Mouse (Mus musculus) midbrain, embryonic 16.5 days (tissue): ENCODE data around the gene Tsga13. TPM values are rescaled to one million over a fixed set of nuclear protein-coding genes. Genes with fewer than 3 reads are reported as not detected.
A peak's percentile ranks its signal among the peaks of the same experiment; 100 is the strongest.

Source experiments
- ATAC-seq: fragments of 200-750 bp; cut with Nextera tagmentation; 2 replicates; pipeline ENCODE4 v1.8.0; 2017; ENCODE audit warnings: moderate TSS enrichment
- H3K27ac ChIP-seq: fragments of 300-500 bp; sonication (generic); 2 replicates; pipeline ENCODE4 v1.5.1; 2014; ENCODE audit warnings: mild to moderate bottlenecking, low read length, mixed read lengths
- H3K27me3 ChIP-seq: fragments of 300-500 bp; sonication (generic); 2 replicates; pipeline ENCODE4 v1.6.1; 2014; ENCODE audit warnings: low read depth, low read length, mixed read lengths; ENCODE audit not compliant: control insufficient read depth, insufficient read depth
- H3K36me3 ChIP-seq: fragments of 300-500 bp; sonication (generic); 2 replicates; pipeline ENCODE4 v1.6.1; 2014; ENCODE audit warnings: mild to moderate bottlenecking, low read length, moderate library complexity, mixed read lengths; ENCODE audit not compliant: control insufficient read depth, insufficient read depth
- H3K4me1 ChIP-seq: fragments of 300-500 bp; sonication (generic); 2 replicates; pipeline ENCODE4 v1.6.1; 2014; ENCODE audit warnings: mild to moderate bottlenecking, low read length, mixed read lengths; ENCODE audit not compliant: control insufficient read depth, insufficient read depth
- H3K4me2 ChIP-seq: fragments of 300-500 bp; sonication (generic); 2 replicates; pipeline ENCODE4 v1.6.1; 2014; ENCODE audit warnings: mild to moderate bottlenecking, low read length, mixed read lengths
- H3K4me3 ChIP-seq: fragments of 300-500 bp; sonication (generic); 2 replicates; pipeline ENCODE4 v1.5.1; 2014; ENCODE audit warnings: low read depth, mild to moderate bottlenecking, low read length, moderate library complexity, mixed read lengths
- H3K9ac ChIP-seq: fragments of 300-500 bp; sonication (generic); 2 replicates; pipeline ENCODE4 v1.6.1; 2014; ENCODE audit warnings: low read depth, low read length, mixed read lengths
- H3K9me3 ChIP-seq: fragments of 300-500 bp; sonication (generic); replicated peaks from 2 replicates; pipeline ENCODE4 v1.6.1; 2014; ENCODE audit warnings: mild to moderate bottlenecking, low read length, mixed read lengths; ENCODE audit not compliant: control insufficient read depth, poor library complexity, severe bottlenecking
- WGBS: fragments of 180-500 bp; shearing (Covaris S2); extraction: QIAGEN DNeasy Blood & Tissue Kit; methylation state at CpG from one replicate; pipeline ENCODE4 v1.1.7; 2014; 5-methylcytosine and 5-hydroxymethylcytosine counted together
- polyA plus RNA-seq: library from polyadenylated mRNA; unstranded; fragments of >200 nt; fragmentation: Nextera tagmentation; extraction: Ambion mirVana; gene quantifications from 2 replicates; pipeline ENCODE4 v1.2.1, GENCODE M21; 2015

Gene Tsga13
- 0.16 and 0.39 TPM in 2 replicates for polyA plus RNA-seq

GRCm38 (mm10) chr6:30915473-30915872 is at the start of gene Tsga13:
TSS of gene Tsga13 (minus strand) at chr6:30915573.
- no peaks in the 10 kb centered on the region for H3K27me3 ChIP-seq
- no peak within 1 kb of the TSS for H3K27ac ChIP-seq
- no peak for ATAC-seq
- H3K9ac ChIP-seq: no peak within 1 kb of the TSS
- H3K4me3 ChIP-seq: no peak within 1 kb of the TSS
- WGBS: 95% methylated on average over 2 of the region's 2 CpGs
- H3K9me3 ChIP-seq: no peaks in the 10 kb centered on the region
- H3K4me2 ChIP-seq: no peak within 1 kb of the TSS
- no peaks in the 10 kb centered on the region for H3K4me1 ChIP-seq
- no peaks in the 10 kb centered on the region for H3K36me3 ChIP-seq

- no peak within 1 kb of the TSS for H3K27ac ChIP-seq
- H3K4me2 ChIP-seq: peak within 1 kb of the TSS; percentile 63
- no peak within 1 kb of the TSS for H3K9ac ChIP-seq
- H3K36me3 ChIP-seq: peaks cover 7% of the 10 kb centered on the region
- H3K27me3 ChIP-seq: peaks cover 56% of the 10 kb centered on the region
- no peak for ATAC-seq
- WGBS: under 1% methylated on average over 50 of the region's 75 CpGs
- H3K4me3 ChIP-seq: peak within 1 kb of the TSS; percentile 43
- H3K4me1 ChIP-seq: no peaks in the 10 kb centered on the region
- peaks cover 45% of the 10 kb centered on the region for H3K9me3 ChIP-seq
These were observed 43.6 kb upstream of the Tsga13 start, which contains the start of gene Klf14 for GRCm38 (mm10) chr6:30958736-30959540. TSS of gene Klf14 (minus strand) at chr6:30959078.

- Histone ChIP-seq H3K4me1 (no peaks in the 10 kb centered on the region), H3K9ac (no peak overlapping the region), H3K27me3 (peaks cover 56% of the 10 kb centered on the region), H3K9me3 (peaks cover 45% of the 10 kb centered on the region), H3K27ac (no peak overlapping the region), H3K4me2 (peak overlapping the region; percentile 63), H3K4me3 (peak overlapping the region; percentile 43), H3K36me3 (peaks cover 7% of the 10 kb centered on the region)
- WGBS: 2% methylated on average over 77 of the region's 84 CpGs
- ATAC-seq: peak; percentile 48
These were observed 42.7 kb upstream of the Tsga13 start for GRCm38 (mm10) chr6:30957784-30958735.

- Histone ChIP-seq H3K9ac (no peak overlapping the region), H3K27me3 (no peaks in the 10 kb centered on the region), H3K36me3 (no peaks in the 10 kb centered on the region), H3K4me2 (no peak overlapping the region), H3K4me1 (no peaks in the 10 kb centered on the region), H3K9me3 (no peaks in the 10 kb centered on the region), H3K4me3 (no peak overlapping the region), H3K27ac (no peak overlapping the region)
- WGBS: 65% methylated on average over 5 of the region's 5 CpGs
- ATAC-seq: no peak
These were observed 23.9 kb upstream of the Tsga13 start for GRCm38 (mm10) chr6:30939264-30939663.

GRCm38 (mm10) chr6:30922821-30923220 is 7.4 kb upstream of the Tsga13 start:
- no peak for ATAC-seq
- Histone ChIP-seq H3K4me1 (no peaks in the 10 kb centered on the region), H3K9ac (no peak overlapping the region), H3K27ac (no peak overlapping the region), H3K36me3 (no peaks in the 10 kb centered on the region), H3K27me3 (no peaks in the 10 kb centered on the region), H3K4me3 (no peak overlapping the region), H3K9me3 (no peaks in the 10 kb centered on the region), H3K4me2 (no peak overlapping the region)
- WGBS: 46% methylated on average over 2 of the region's 2 CpGs

GRCm38 (mm10) chr6:30921826-30922225 is 6.5 kb upstream of the Tsga13 start:
- Histone ChIP-seq H3K9ac (no peak overlapping the region), H3K9me3 (no peaks in the 10 kb centered on the region), H3K4me2 (peak overlapping the region; percentile 67; the same call in 1 of the 2 replicates), H3K4me3 (no peak overlapping the region; the same call in 1 of the 2 replicates), H3K27ac (no peak overlapping the region), H3K36me3 (no peaks in the 10 kb centered on the region), H3K27me3 (no peaks in the 10 kb centered on the region), H3K4me1 (no peaks in the 10 kb centered on the region)
- no peak for ATAC-seq
- WGBS: 62% methylated on average over 10 of the region's 11 CpGs

- ATAC-seq: 0 out of 2 replicates have a peak, but pooled peaks have one; percentile 39
- no peaks in the 10 kb centered on the region for H3K9me3 ChIP-seq
- WGBS: 23% methylated on average over 21 of the region's 21 CpGs
- H3K9ac ChIP-seq: peak overlapping the region; percentile 61
- no peaks in the 10 kb centered on the region for H3K36me3 ChIP-seq
- peak overlapping the region; percentile 44 for H3K27ac ChIP-seq
- peak overlapping the region; percentile 39 for H3K4me3 ChIP-seq
- no peaks in the 10 kb centered on the region for H3K4me1 ChIP-seq
- H3K27me3 ChIP-seq: no peaks in the 10 kb centered on the region
- H3K4me2 ChIP-seq: peak overlapping the region; percentile 67
These were observed 5.7 kb upstream of the Tsga13 start for GRCm38 (mm10) chr6:30920834-30921675.

- no peaks in the 10 kb centered on the region for H3K9me3 ChIP-seq
- no peaks in the 10 kb centered on the region for H3K36me3 ChIP-seq
- H3K4me1 ChIP-seq: peaks cover 7% of the 10 kb centered on the region
- H3K4me2 ChIP-seq: no peak overlapping the region
- no peaks in the 10 kb centered on the region for H3K27me3 ChIP-seq
- peak overlapping the region; percentile 58; the same call in 1 of the 2 replicates for H3K27ac ChIP-seq
- WGBS: 38% methylated on average over 3 of the region's 3 CpGs
- no peak overlapping the region for H3K4me3 ChIP-seq
- no peak for ATAC-seq
- H3K9ac ChIP-seq: peak overlapping the region; percentile 44; the same call in 1 of the 2 replicates
These were observed 7.4 kb downstream of the Tsga13 start for GRCm38 (mm10) chr6:30907970-30908369.
